Mouse (Mus musculus) heart, adult 2 months (tissue): ENCODE measurements around the gene Ahrr. TPM values are rescaled to one million over a fixed set of nuclear protein-coding genes. Genes with fewer than 3 reads are reported as not detected.

Experiments
- DNase-seq, 2 experiments: peaks; one replicate each; pipeline ENCODE4 v3.0.0; 2021
- H3K27ac ChIP-seq: fragments of 200-600 bp; 2 replicates; pipeline ENCODE4 v1.8.1; 2022
- H3K27me3 ChIP-seq: fragments of 200-500 bp; 2 replicates; pipeline ENCODE4 v1.6.1; 2012; ENCODE audit warnings: mild to moderate bottlenecking, low read length, inconsistent platforms, mixed read lengths; ENCODE audit not compliant: control insufficient read depth, insufficient read depth
- H3K36me3 ChIP-seq: fragments of 200-500 bp; 2 replicates; pipeline ENCODE4 v1.6.1; 2012; ENCODE audit warnings: low read length, inconsistent platforms; ENCODE audit not compliant: control insufficient read depth, insufficient read depth
- H3K4me1 ChIP-seq: fragments of 200-500 bp; 2 replicates; pipeline ENCODE4 v1.6.1; 2011; ENCODE audit warnings: low read length; ENCODE audit not compliant: control insufficient read depth, insufficient read depth
- H3K4me3 ChIP-seq: fragments of 200-600 bp; 2 replicates; pipeline ENCODE4 v1.8.1; 2022
- H3K79me2 ChIP-seq: fragments of 200-500 bp; replicated peaks from 2 replicates; pipeline ENCODE4 v1.6.1; 2012; ENCODE audit warnings: mild to moderate bottlenecking, inconsistent platforms, low read length, moderate library complexity, mixed read lengths; ENCODE audit not compliant: control insufficient read depth, insufficient read depth
- H3K9ac ChIP-seq: fragments of 200-500 bp; 2 replicates; pipeline ENCODE4 v1.6.1; 2012; ENCODE audit warnings: low read depth, mild to moderate bottlenecking, control low read depth, inconsistent platforms, low read length, mixed read lengths
- CTCF ChIP-seq: fragments of 200-600 bp; IDR thresholded peaks from 2 replicates; pipeline ENCODE4 v1.8.1; 2022; ENCODE audit warnings: antibody characterized with exemption, mild to moderate bottlenecking, moderate library complexity
- EP300 ChIP-seq: fragments of 200-500 bp; IDR thresholded peaks from 2 replicates; pipeline ENCODE4 v1.6.1; 2011; ENCODE audit warnings: low read depth, low read length, control low read depth; ENCODE audit not compliant: insufficient read depth
- POLR2A ChIP-seq: fragments of 200-500 bp; IDR thresholded peaks from 2 replicates; pipeline ENCODE4 v1.6.1; 2011; ENCODE audit warnings: mild to moderate bottlenecking, low read depth, low read length, control low read depth; ENCODE audit not compliant: insufficient read depth
- WGBS: fragments of 180-500 bp; shearing (Covaris S2); methylation state at CpG from one replicate; pipeline ENCODE4 v1.1.7; 2018; 5-methylcytosine and 5-hydroxymethylcytosine counted together
- intact Hi-C: fragments of 180-260 bp; cut with DNase I; formaldehyde crosslinking; loops from one replicate; pipeline ENCODE4 v1.15.1; 2025
- long read RNA-seq: library from polyadenylated mRNA; stranded (forward); transcript quantifications from one replicate; pipeline ENCODE4 v2.0.0, GENCODE M21; 2021
- polyA plus RNA-seq: library from polyadenylated mRNA; depleted of rRNA; stranded (reverse); fragments of >200 nt; gene quantifications from 2 replicates; pipeline ENCODE4 v1.2.3, GENCODE M21; 2012; rRNA removed
- total RNA-seq, 2 experiments: library from RNA; stranded (reverse); gene quantifications; 2 replicates each; pipeline ENCODE4 v1.2.3; 2021

Ahrr gene
- total RNA-seq (under 1 TPM; 0.89 to 0.91 TPM), polyA plus RNA-seq (1.2 and 2.7 TPM in 2 replicates)
- long read RNA-seq, partial matches to known transcripts = 0 of 1 reads
- long read RNA-seq, other reads (novel, unspliced or antisense) = 1 of 1 reads

GRCm38 (mm10) chr13:74292167-74292566 is at the start of gene Ahrr:
Ahrr (minus strand) TSS chr13:74292331.
- H3K9ac ChIP-seq = no peak within 1 kb of the TSS
- no peaks in the 10 kb centered on the region for H3K79me2 ChIP-seq
- TF ChIP-seq CTCF (peak; percentile 71), EP300 (no peak)
- no peak within 1 kb of the TSS for H3K27ac ChIP-seq
- WGBS = 2% methylated on average over 27 of the region's 27 CpGs
- H3K36me3 ChIP-seq = no peaks in the 10 kb centered on the region
- H3K4me1 ChIP-seq = no peaks in the 10 kb centered on the region
- no peak within 1 kb of the TSS for H3K4me3 ChIP-seq
- no peaks in the 10 kb centered on the region for H3K27me3 ChIP-seq
- intact Hi-C loops = no loop called here
- DNase-seq = peak; percentile 55 to 67

DNA sequence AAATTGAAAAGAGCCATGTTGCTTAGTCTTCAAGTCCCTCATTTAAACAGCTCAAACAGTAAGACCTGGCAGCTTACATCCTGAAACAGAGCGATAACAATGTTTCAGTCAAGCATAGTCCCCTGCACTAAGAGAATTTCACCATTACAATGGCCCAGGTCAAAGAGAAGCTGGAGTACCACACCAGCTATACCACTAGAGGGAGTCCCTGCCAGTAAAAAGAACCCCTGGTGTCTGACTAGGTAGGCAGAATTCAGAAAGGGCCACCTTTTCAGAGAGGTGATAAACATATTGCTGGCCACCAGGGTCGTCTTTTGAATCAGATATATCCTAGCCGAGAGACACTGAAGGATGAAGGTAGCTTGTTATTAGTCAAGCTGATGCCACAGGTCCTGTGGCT is 48.9 kb upstream of the Ahrr start:
- no peaks in the 10 kb centered on the region; the same call in 1 of the 2 replicates for H3K4me1 ChIP-seq
- TF ChIP-seq POLR2A (no peak), EP300 (no peak), CTCF (peak; percentile 80)
- H3K27ac ChIP-seq = no peak overlapping the region
- no peaks in the 10 kb centered on the region; the same call in 1 of the 2 replicates for H3K79me2 ChIP-seq
- no peaks in the 10 kb centered on the region for H3K27me3 ChIP-seq
- 45% methylated on average over 3 of the region's 3 CpGs for WGBS
- intact Hi-C loops = loop anchor here (2.0 kb wide), 1 partner anchor 194 kb away; no protein-coding TSS in a partner anchor
- no peak overlapping the region for H3K9ac ChIP-seq
- no peak for DNase-seq
- H3K36me3 ChIP-seq = peaks cover 33% of the 10 kb centered on the region
- no peak overlapping the region for H3K4me3 ChIP-seq

DNA sequence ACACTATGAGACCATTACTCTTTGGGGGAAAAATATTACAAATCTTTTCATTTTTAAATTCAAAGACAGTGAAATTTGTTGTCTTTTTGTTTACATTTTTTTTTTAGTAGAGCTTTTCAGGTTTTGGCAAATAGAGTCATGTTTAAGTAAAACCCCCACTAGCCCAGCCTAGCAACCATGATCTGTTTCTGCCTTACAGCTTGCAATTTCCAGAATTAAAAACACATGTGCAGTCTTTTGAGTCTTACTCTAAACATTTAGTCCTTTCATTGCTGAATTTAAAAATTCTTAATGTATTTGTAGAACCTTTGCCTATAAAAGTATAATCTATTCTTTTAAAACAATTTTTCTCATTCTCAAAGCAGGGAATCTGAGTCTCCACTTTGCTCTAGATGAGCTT is 37.2 kb upstream of the Ahrr start:
- no peak for TF ChIP-seq POLR2A
- no peak for TF ChIP-seq CTCF
- TF ChIP-seq EP300 = no peak
- Histone ChIP-seq H3K27ac (no peak overlapping the region), H3K79me2 (no peaks in the 10 kb centered on the region), H3K36me3 (peaks cover 10% of the 10 kb centered on the region), H3K4me1 (no peaks in the 10 kb centered on the region), H3K27me3 (no peaks in the 10 kb centered on the region), H3K9ac (no peak overlapping the region), H3K4me3 (no peak overlapping the region)
- intact Hi-C loops = no loop called here
- no peak for DNase-seq

- intact Hi-C loops = no loop called here
Measured at GRCm38 (mm10) chr13:74317170-74317849, 25.2 kb upstream of the Ahrr start, which contains the start of gene Pdcd6. Pdcd6 (minus strand) TSS chr13:74317580.

GRCm38 (mm10) chr13:74316789-74317169 is 24.6 kb upstream of the Ahrr start:
- Histone ChIP-seq H3K4me3 (peak overlapping the region; percentile 99), H3K27me3 (no peaks in the 10 kb centered on the region), H3K9ac (peak overlapping the region; percentile 85), H3K4me1 (no peaks in the 10 kb centered on the region; the same call in 1 of the 2 replicates), H3K27ac (peak overlapping the region; percentile 87), H3K36me3 (peaks cover 11% of the 10 kb centered on the region; the same call in 1 of the 2 replicates), H3K79me2 (peaks cover 2% of the 10 kb centered on the region)
- intact Hi-C loops = no loop called here
- no peak for TF ChIP-seq CTCF
- TF ChIP-seq EP300 = no peak
- no peak for TF ChIP-seq POLR2A
- WGBS = 2% methylated on average over 15 of the region's 15 CpGs
- no peak for DNase-seq

More at GRCm38 (mm10) chr13:74317170-74317849, 25.2 kb upstream of the Ahrr start, which contains the start of gene Pdcd6:
- peaks cover 13% of the 10 kb centered on the region; the same call in 1 of the 2 replicates for H3K36me3 ChIP-seq
- TF ChIP-seq CTCF = no peak
- peak; percentile 81 for TF ChIP-seq EP300
- TF ChIP-seq POLR2A = peak; percentile 71
- peak; percentile 93 to 97 for DNase-seq
- WGBS = under 1% methylated on average over 36 of the region's 36 CpGs
- no peaks in the 10 kb centered on the region for H3K27me3 ChIP-seq
- H3K79me2 ChIP-seq = peaks cover 2% of the 10 kb centered on the region
- H3K27ac ChIP-seq = peak within 1 kb of the TSS; percentile 87
- peak within 1 kb of the TSS; percentile 99 for H3K4me3 ChIP-seq
- H3K9ac ChIP-seq = peak within 1 kb of the TSS; percentile 85
- no peaks in the 10 kb centered on the region; the same call in 1 of the 2 replicates for H3K4me1 ChIP-seq

DNA sequence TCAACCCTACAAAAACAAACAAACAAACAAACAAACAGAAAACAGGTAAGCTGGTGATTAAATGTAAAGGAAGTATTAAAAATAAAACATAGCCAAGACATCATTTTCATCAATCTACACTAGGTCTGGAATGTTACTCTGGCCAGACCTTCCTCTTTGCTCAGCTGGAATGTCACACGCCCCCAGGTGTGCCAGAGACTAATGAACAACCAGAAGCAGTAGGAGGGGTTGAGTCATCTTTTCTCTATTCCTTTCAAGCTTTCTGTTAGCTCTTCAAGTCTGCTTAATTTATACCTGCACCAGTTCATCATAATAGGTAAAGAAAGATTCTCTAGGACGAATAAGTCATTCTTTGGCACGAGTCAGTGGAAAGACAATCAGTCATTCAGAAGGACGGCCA is 24.3 kb upstream of the Ahrr start:
- Histone ChIP-seq H3K9ac (peak overlapping the region; percentile 85), H3K79me2 (peaks cover 2% of the 10 kb centered on the region), H3K4me1 (no peaks in the 10 kb centered on the region; the same call in 1 of the 2 replicates), H3K4me3 (peak overlapping the region; percentile 99), H3K36me3 (peaks cover 10% of the 10 kb centered on the region; the same call in 1 of the 2 replicates), H3K27me3 (no peaks in the 10 kb centered on the region), H3K27ac (peak overlapping the region; percentile 87)
- 15% methylated on average over 4 of the region's 4 CpGs for WGBS
- DNase-seq = no peak
- intact Hi-C loops = no loop called here
- TF ChIP-seq EP300 = no peak
- TF ChIP-seq CTCF = no peak
- no peak for TF ChIP-seq POLR2A
